In the genomic region with DNA sequence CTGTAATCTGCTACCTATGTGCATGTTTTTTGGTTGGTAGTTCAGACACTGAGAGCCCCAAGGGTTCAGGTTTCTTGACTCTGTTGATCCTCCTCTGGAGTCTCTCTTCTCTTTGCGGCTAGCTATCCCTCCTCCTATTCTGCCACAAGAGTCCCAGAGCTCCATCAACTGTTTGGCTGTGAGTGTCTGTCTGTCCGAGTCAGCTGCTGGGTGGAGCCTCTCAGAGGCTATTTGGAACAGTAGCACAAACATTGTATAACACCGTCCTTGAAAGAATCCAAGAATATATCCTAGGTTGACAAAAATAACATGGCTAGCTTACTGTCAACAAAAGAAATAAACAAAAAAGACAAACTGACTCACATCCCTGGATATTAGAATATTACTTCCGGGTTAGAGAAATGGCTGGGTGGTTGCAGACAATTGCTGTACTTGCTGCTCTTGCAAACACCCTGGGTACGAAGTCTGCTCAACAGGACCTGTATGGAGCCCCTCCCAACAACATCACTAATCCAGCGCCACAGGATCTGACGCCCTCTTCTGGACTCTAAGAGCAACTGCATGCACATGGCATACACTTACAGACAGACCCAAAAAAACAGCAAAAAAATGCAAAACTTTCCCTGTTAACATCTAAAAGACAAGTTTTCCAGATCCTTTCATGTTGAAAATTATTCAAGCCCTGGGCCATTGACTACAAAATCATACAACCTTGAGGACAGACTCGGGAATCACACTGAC, we compare ENCODE assay signal across 16 mouse cellular contexts.
DNase-seq lines count a peak whose midpoint lies in the region; ATAC-seq and TF ChIP-seq lines count a peak whose summit lies in the region.
"Had no signal": no experiment of that assay in that cellular context is flagged by ENCODE, and none has a peak within 500 bp of the region (broad histone marks: within the 10 kb centered on the region; RNA-seq: fewer than 3 reads in every experiment).

No protein-coding gene starts in this region.

- intact Hi-C loops in left cerebral cortex, adult 2 months (cut with DNase I) = loop anchor here (10.0 kb wide), 6 partner anchors 290 to 1890 kb away; no protein-coding TSS in a partner anchor
- intact Hi-C loops in left cerebral cortex, postnatal 14 days (cut with DNase I) = loop anchor here (10.0 kb wide), 2 partner anchors 580 to 1950 kb away; no protein-coding TSS in a partner anchor

- WGBS in forebrain, postnatal 0 days = 74% methylated on average over 8 of the region's 8 CpGs
- WGBS in forebrain, embryonic 10.5 days = 79% methylated on average over 8 of the region's 8 CpGs

- ATAC-seq in forebrain, postnatal 0 days = no peak

- no peak overlapping the region for H3K9ac ChIP-seq in forebrain, postnatal 0 days
- H3K9ac ChIP-seq: hindbrain, embryonic 12.5 days; kidney, embryonic 15.5 days; neural tube, embryonic 15.5 days had no signal

- H3K27me3 ChIP-seq in forebrain, postnatal 0 days (ENCODE audit: insufficient read depth, low read length) = no peaks in the 10 kb centered on the region
- H3K27me3 ChIP-seq in forebrain, embryonic 10.5 days (ENCODE audit: poor library complexity, severe bottlenecking) = no peaks in the 10 kb centered on the region
- H3K27me3 ChIP-seq in E14TG2a.4 (ENCODE audit: insufficient read depth, low read length) = no peaks in the 10 kb centered on the region
- H3K27me3 ChIP-seq: hindbrain, embryonic 12.5 days; kidney, embryonic 15.5 days; neural tube, embryonic 15.5 days had no signal

- H3K36me3 ChIP-seq in forebrain, postnatal 0 days (ENCODE audit: insufficient read depth) = no peaks in the 10 kb centered on the region
- H3K36me3 ChIP-seq in forebrain, embryonic 10.5 days (replicated peaks) = no peaks in the 10 kb centered on the region
- H3K36me3 ChIP-seq in E14TG2a.4 (ENCODE audit: insufficient read depth, low read length) = no peaks in the 10 kb centered on the region
- H3K36me3 ChIP-seq: hindbrain, embryonic 12.5 days; kidney, embryonic 15.5 days; limb, embryonic 10.5 days; neural tube, embryonic 15.5 days had no signal

- no peak overlapping the region for H3K4me3 ChIP-seq in forebrain, postnatal 0 days (ENCODE audit: low read depth, low read length)
- no peak overlapping the region for H3K4me3 ChIP-seq in forebrain, embryonic 10.5 days
- H3K4me3 ChIP-seq in left cerebral cortex, adult 2 months = no peak overlapping the region
- H3K4me3 ChIP-seq in E14TG2a.4 (replicated peaks; ENCODE audit: low read length) = no peak overlapping the region
- H3K4me3 ChIP-seq: erythroblast, embryonic 14.5 days; hindbrain, embryonic 12.5 days; kidney, embryonic 15.5 days; limb, embryonic 10.5 days; neural tube, embryonic 15.5 days had no signal

- no peak for TF ChIP-seq POLR2A in brain, embryonic 14.5 days (IDR thresholded peaks at IDR 0.05; ENCODE audit: borderline replicate concordance, extremely low read depth, insufficient read depth, insufficient read length, poor library complexity, severe bottlenecking)

- no peaks in the 10 kb centered on the region for H3K9me3 ChIP-seq in forebrain, postnatal 0 days (ENCODE audit: low read length)
- H3K9me3 ChIP-seq in forebrain, embryonic 10.5 days = no peaks in the 10 kb centered on the region
- no peaks in the 10 kb centered on the region for H3K9me3 ChIP-seq in E14TG2a.4 (ENCODE audit: low read length)
- H3K9me3 ChIP-seq: hindbrain, embryonic 12.5 days; kidney, embryonic 15.5 days; limb, embryonic 10.5 days; neural tube, embryonic 15.5 days had no signal

- no peak overlapping the region for H3K4me2 ChIP-seq in forebrain, postnatal 0 days (ENCODE audit: low read depth)
- H3K4me2 ChIP-seq: hindbrain, embryonic 12.5 days; kidney, embryonic 15.5 days; neural tube, embryonic 15.5 days had no signal

- no peaks in the 10 kb centered on the region for H3K4me1 ChIP-seq in forebrain, postnatal 0 days (ENCODE audit: insufficient read depth)
- 0 out of 2 replicates have a peak, but pooled peaks cover 4% of the 10 kb centered on the region for H3K4me1 ChIP-seq in forebrain, embryonic 10.5 days
- H3K4me1 ChIP-seq in E14TG2a.4 (replicated peaks; ENCODE audit: low read depth, low read length) = no peaks in the 10 kb centered on the region

- no peak overlapping the region for H3K27ac ChIP-seq in forebrain, postnatal 0 days (ENCODE audit: low read depth, low read length)
- no peak overlapping the region for H3K27ac ChIP-seq in forebrain, embryonic 10.5 days
- no peak overlapping the region for H3K27ac ChIP-seq in left cerebral cortex, adult 2 months
- H3K27ac ChIP-seq: hindbrain, embryonic 12.5 days; kidney, embryonic 15.5 days; limb, embryonic 10.5 days; neural tube, embryonic 15.5 days had no signal

- peak; percentile 60 for TF ChIP-seq CTCF in forebrain, postnatal 0 days (IDR thresholded peaks at IDR 0.05; ENCODE audit: low read depth)
- TF ChIP-seq CTCF in left cerebral cortex, adult 2 months (IDR thresholded peaks at IDR 0.05) = peak; percentile 41
- peak; percentile 66 for TF ChIP-seq CTCF in E14TG2a.4 (conservative IDR thresholded peaks at IDR 0.05; ENCODE audit: low read length)
- TF ChIP-seq CTCF in brain, embryonic 14.5 days (IDR thresholded peaks at IDR 0.05; ENCODE audit: borderline replicate concordance, extremely low read depth, insufficient read depth, insufficient read length) = peak; percentile 45; the same call in 1 of the 2 replicates

- peak; percentile 28 for DNase-seq in forebrain, postnatal 0 days
- no peak for DNase-seq in forebrain, embryonic 10.5 days (ENCODE audit: extremely low spot score, low spot score)
- no peak for DNase-seq in left cerebral cortex, adult 2 months (ENCODE audit: extremely low spot score in 1 of 2, low spot score in 2 of 2)
- no peak for DNase-seq in left cerebral cortex, postnatal 14 days (ENCODE audit: low spot score in 2 of 2)
- no peak for DNase-seq in brain, embryonic 14.5 days (ENCODE audit: low read depth)
- no peak for DNase-seq in urinary bladder, postnatal 14 days (ENCODE audit: low spot score)
- no peak for DNase-seq in urinary bladder, postnatal 25 days (ENCODE audit: low spot score)
- DNase-seq: adrenal gland, adult 2 months; lung, adult 18-20 months; thymus, adult 2 months had no signal
